Mouse (Mus musculus) bone marrow, adult 2 months (tissue): Measurements from ENCODE around the gene Kcnk3. TPM values are rescaled to one million over a fixed set of nuclear protein-coding genes. Genes with fewer than 3 reads are reported as not detected.

ENCODE experiments used
- H3K27ac ChIP-seq: fragments of 200-500 bp; 2 replicates; pipeline ENCODE4 v1.5.1; 2012; ENCODE audit warnings: low read depth, mild to moderate bottlenecking, control low read depth, inconsistent platforms, low read length; ENCODE audit not compliant: control insufficient read depth, poor library complexity, insufficient read depth
- H3K4me1 ChIP-seq: fragments of 200-500 bp; 2 replicates; pipeline ENCODE4 v1.6.1; 2011; ENCODE audit warnings: low read length; ENCODE audit not compliant: control insufficient read depth, insufficient read depth
- H3K4me3 ChIP-seq: fragments of 200-500 bp; replicated peaks from 2 replicates; pipeline ENCODE3; 2011; ENCODE audit warnings: mild to moderate bottlenecking, low read depth, low read length, control low read depth; ENCODE audit not compliant: control insufficient read depth
- CTCF ChIP-seq: fragments of 200-500 bp; IDR thresholded peaks from 2 replicates; pipeline ENCODE4 v1.5.1; 2011; ENCODE audit warnings: low read length, control low read depth; ENCODE audit not compliant: control insufficient read depth, insufficient read depth
- POLR2A ChIP-seq: fragments of 200-500 bp; IDR thresholded peaks from 2 replicates; pipeline ENCODE4 v1.6.1; 2011; ENCODE audit warnings: low read depth, mild to moderate bottlenecking, control low read depth, low read length, borderline replicate concordance; ENCODE audit not compliant: control insufficient read depth
- WGBS: fragments of 180-500 bp; shearing (Covaris S2); methylation state at CpG from one replicate; pipeline ENCODE4 v1.1.7; 2018; 5-methylcytosine and 5-hydroxymethylcytosine counted together
- polyA plus RNA-seq: library from polyadenylated mRNA; stranded (reverse); fragments of >200 nt; gene quantifications from 2 replicates; pipeline ENCODE4 v1.2.4, GENCODE M21; 2011; ENCODE audit warnings: low replicate concordance; ENCODE audit not compliant: missing spikeins, insufficient read depth, insufficient read length

Gene Kcnk3
- polyA plus RNA-seq, 1 experiment, result 0.40 TPM

DNA sequence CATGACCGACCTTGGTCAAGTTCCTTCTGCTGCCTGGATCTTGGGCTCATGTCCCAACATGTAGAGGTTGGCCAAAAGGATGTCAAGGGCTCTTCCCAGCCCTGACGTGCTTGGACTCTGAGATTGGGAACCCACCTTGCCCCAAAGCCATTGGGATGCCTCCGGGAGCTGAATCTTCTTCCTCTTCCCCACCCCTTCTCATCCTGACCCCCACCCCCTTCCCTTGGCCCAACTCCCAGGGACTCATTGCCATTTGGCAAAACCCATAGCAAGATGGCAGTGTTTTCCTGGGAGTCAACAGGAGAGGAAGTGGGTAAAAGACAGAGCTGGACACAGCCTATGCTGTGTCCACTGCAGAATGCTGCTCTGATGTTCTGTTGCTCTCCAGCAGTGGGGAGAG, 1.6 kb downstream of the Kcnk3 start:
- TF ChIP-seq POLR2A (no peak), CTCF (no peak)
- Histone ChIP-seq H3K27ac (no peak overlapping the region), H3K4me3 (no peak overlapping the region), H3K4me1 (no peaks in the 10 kb centered on the region)
- 60% methylated on average over 3 of the region's 3 CpGs for WGBS

GRCm38 (mm10) chr5:30590231-30590630, 2.3 kb downstream of the Kcnk3 start:
- H3K27ac ChIP-seq, result no peak overlapping the region
- no peaks in the 10 kb centered on the region for H3K4me1 ChIP-seq
- WGBS, result 65% methylated on average over 5 of the region's 5 CpGs
- no peak overlapping the region for H3K4me3 ChIP-seq
- TF ChIP-seq CTCF, result no peak
- no peak for TF ChIP-seq POLR2A

DNA sequence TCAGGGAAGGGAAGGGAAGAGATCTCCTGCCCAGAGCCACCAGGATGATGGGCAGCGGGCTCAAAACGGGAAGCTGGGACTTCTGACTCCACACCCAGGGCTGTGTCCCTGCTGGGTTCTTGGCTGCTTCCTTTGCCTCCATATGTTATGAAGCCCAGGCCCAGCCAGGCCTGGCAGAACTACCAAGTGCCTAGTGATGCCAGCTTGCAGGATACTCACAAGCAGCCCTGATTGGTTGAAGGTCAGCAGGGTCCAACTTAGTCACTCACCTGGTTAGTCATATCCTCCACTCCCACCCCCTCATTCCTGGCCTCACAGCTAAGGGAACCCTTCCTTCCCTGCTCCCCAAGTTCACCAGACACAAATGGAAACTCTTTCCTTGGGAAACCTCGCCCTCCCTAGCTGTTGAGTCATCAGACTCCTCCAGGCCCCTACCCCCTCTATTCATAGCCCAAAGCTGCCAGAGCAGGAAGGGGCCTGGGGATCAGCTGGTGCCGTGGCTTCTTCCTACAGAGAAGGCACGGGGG, 3.3 kb downstream of the Kcnk3 start:
- Histone ChIP-seq H3K27ac (no peak overlapping the region), H3K4me3 (no peak overlapping the region), H3K4me1 (no peaks in the 10 kb centered on the region)
- no peak for TF ChIP-seq POLR2A
- no peak for TF ChIP-seq CTCF
- 33% methylated on average over 5 of the region's 5 CpGs for WGBS

DNA sequence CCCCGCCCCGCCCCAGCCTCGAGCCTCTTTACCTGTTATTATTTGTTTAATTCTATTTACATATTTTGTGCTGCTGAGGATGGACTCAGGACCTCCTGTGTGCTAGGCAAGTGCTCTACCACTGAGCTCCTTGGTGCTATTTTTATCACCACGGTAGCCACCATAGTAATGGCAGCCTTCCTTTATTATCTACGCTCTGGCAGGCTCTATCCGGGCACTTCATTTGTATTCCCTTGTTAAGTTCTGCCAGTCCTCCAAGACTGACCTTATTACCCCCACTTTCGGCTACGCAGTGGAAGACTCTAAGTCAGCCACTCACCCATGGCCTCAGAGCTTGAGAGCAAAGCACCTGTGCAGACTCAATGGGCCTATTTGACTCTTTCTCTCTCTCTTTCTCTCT, 3.8 kb downstream of the Kcnk3 start:
- H3K27ac ChIP-seq, result no peak overlapping the region
- H3K4me3 ChIP-seq, result no peak overlapping the region
- TF ChIP-seq CTCF (no peak), POLR2A (no peak)
- no peaks in the 10 kb centered on the region for H3K4me1 ChIP-seq
- WGBS, result 78% methylated on average over 8 of the region's 8 CpGs

GRCm38 (mm10) chr5:30592279-30592980, 4.5 kb downstream of the Kcnk3 start:
- TF ChIP-seq POLR2A (no peak), CTCF (no peak)
- 75% methylated on average over 11 of the region's 11 CpGs for WGBS
- Histone ChIP-seq H3K27ac (no peak overlapping the region), H3K4me3 (no peak overlapping the region), H3K4me1 (no peaks in the 10 kb centered on the region)

GRCm38 (mm10) chr5:30593360-30593759, 5.4 kb downstream of the Kcnk3 start:
- 84% methylated on average over 11 of the region's 11 CpGs for WGBS
- Histone ChIP-seq H3K27ac (no peak overlapping the region; the same call in 1 of the 2 replicates), H3K4me3 (no peak overlapping the region), H3K4me1 (no peaks in the 10 kb centered on the region)
- TF ChIP-seq POLR2A, result no peak
- TF ChIP-seq CTCF, result no peak

GRCm38 (mm10) chr5:30593811-30594504, 6.0 kb downstream of the Kcnk3 start:
- Histone ChIP-seq H3K4me1 (no peaks in the 10 kb centered on the region), H3K4me3 (no peak overlapping the region), H3K27ac (peak overlapping the region; percentile 70)
- 38% methylated on average over 10 of the region's 10 CpGs for whole genome bisulfite sequencing
- TF ChIP-seq CTCF, result no peak
- no peak for TF ChIP-seq POLR2A

- TF ChIP-seq POLR2A (no peak), CTCF (no peak)
- H3K27ac ChIP-seq, result peak overlapping the region; percentile 70
- H3K4me3 ChIP-seq, result no peak overlapping the region
- no peaks in the 10 kb centered on the region for H3K4me1 ChIP-seq
- WGBS, result 65% methylated on average over 6 of the region's 6 CpGs
Measured at GRCm38 (mm10) chr5:30594953-30595560, 7.1 kb downstream of the Kcnk3 start.
